Mouse (Mus musculus): ENCODE results near the gene Mindy3. TPM values are rescaled to one million over a fixed set of nuclear protein-coding genes. Genes with fewer than 3 reads are reported as not detected.

The Mindy3 gene
- total and polyA plus RNA-seq, 2 experiments from 2014 or later, result 44.1 to 50.1 TPM

GRCm38 (mm10) chr2:12316361-12316760 is 102.9 kb downstream of the Mindy3 start:
- H3K4me3 ChIP-seq (ENCODE audit: low read depth, low read length), result no peak overlapping the region
- H3K27me3 ChIP-seq (ENCODE audit: insufficient read depth, low read length), result no peaks in the 10 kb centered on the region
- no peak overlapping the region for H3K9ac ChIP-seq (replicated peaks; ENCODE audit: low read length, poor library complexity, severe bottlenecking)
- 32% methylated on average over 7 of the region's 7 CpGs for WGBS
- no peak for TF ChIP-seq CTCF (IDR thresholded peaks at IDR 0.05)
- H3K27ac ChIP-seq (ENCODE audit: low read depth, low read length), result no peak overlapping the region
- H3K4me2 ChIP-seq (ENCODE audit: low read depth, low read length, poor library complexity, severe bottlenecking), result no peak overlapping the region
- no peaks in the 10 kb centered on the region for H3K9me3 ChIP-seq (ENCODE audit: low read length)
- no peak for DNase-seq (ENCODE audit: low spot score)
- H3K36me3 ChIP-seq (ENCODE audit: insufficient read depth, low read length), result no peaks in the 10 kb centered on the region
- no peaks in the 10 kb centered on the region for H3K4me1 ChIP-seq (ENCODE audit: insufficient read depth, low read length)
- no peak for ATAC-seq (ENCODE audit: low FRiP score)

GRCm38 (mm10) chr2:12314028-12314427 is 105.2 kb downstream of the Mindy3 start:
- Histone ChIP-seq H3K4me2 (ENCODE audit: low read depth, low read length, poor library complexity, severe bottlenecking) (no peak overlapping the region), H3K4me1 (ENCODE audit: insufficient read depth, low read length) (no peaks in the 10 kb centered on the region), H3K27ac (ENCODE audit: low read depth, low read length) (no peak overlapping the region), H3K9me3 (ENCODE audit: low read length) (no peaks in the 10 kb centered on the region), H3K36me3 (ENCODE audit: insufficient read depth, low read length) (no peaks in the 10 kb centered on the region), H3K4me3 (ENCODE audit: low read depth, low read length) (no peak overlapping the region), H3K27me3 (ENCODE audit: insufficient read depth, low read length) (no peaks in the 10 kb centered on the region), H3K9ac (replicated peaks; ENCODE audit: low read length, poor library complexity, severe bottlenecking) (no peak overlapping the region)
- WGBS, result 77% methylated on average over 6 of the region's 6 CpGs
- TF ChIP-seq CTCF (IDR thresholded peaks at IDR 0.05), result no peak
- DNase-seq (ENCODE audit: low spot score), result no peak
- ATAC-seq (ENCODE audit: low FRiP score), result no peak

- Histone ChIP-seq H3K9me3 (ENCODE audit: low read length) (no peaks in the 10 kb centered on the region), H3K27me3 (ENCODE audit: insufficient read depth, low read length) (no peaks in the 10 kb centered on the region), H3K4me3 (ENCODE audit: low read depth, low read length) (no peak overlapping the region), H3K9ac (replicated peaks; ENCODE audit: low read length, poor library complexity, severe bottlenecking) (no peak overlapping the region), H3K27ac (ENCODE audit: low read depth, low read length) (no peak overlapping the region), H3K36me3 (ENCODE audit: insufficient read depth, low read length) (no peaks in the 10 kb centered on the region), H3K4me2 (ENCODE audit: low read depth, low read length, poor library complexity, severe bottlenecking) (no peak overlapping the region), H3K4me1 (ENCODE audit: insufficient read depth, low read length) (no peaks in the 10 kb centered on the region)
- DNase-seq (ENCODE audit: low spot score) (no peak), ATAC-seq (ENCODE audit: low FRiP score) (no peak)
- TF ChIP-seq CTCF (IDR thresholded peaks at IDR 0.05), result peak; percentile 16; the same call in 1 of the 2 replicates
Measured at GRCm38 (mm10) chr2:12308466-12308865, 110.8 kb downstream of the Mindy3 start.

- Histone ChIP-seq H3K36me3 (ENCODE audit: insufficient read depth, low read length) (no peaks in the 10 kb centered on the region), H3K4me2 (ENCODE audit: low read depth, low read length, poor library complexity, severe bottlenecking) (no peak overlapping the region), H3K4me3 (ENCODE audit: low read depth, low read length) (no peak overlapping the region), H3K4me1 (ENCODE audit: insufficient read depth, low read length) (no peaks in the 10 kb centered on the region), H3K9ac (replicated peaks; ENCODE audit: low read length, poor library complexity, severe bottlenecking) (no peak overlapping the region), H3K9me3 (ENCODE audit: low read length) (no peaks in the 10 kb centered on the region), H3K27me3 (ENCODE audit: insufficient read depth, low read length) (no peaks in the 10 kb centered on the region), H3K27ac (ENCODE audit: low read depth, low read length) (no peak overlapping the region)
- DNase-seq (ENCODE audit: low spot score) (no peak), ATAC-seq (ENCODE audit: low FRiP score) (no peak)
- no peak for TF ChIP-seq CTCF (IDR thresholded peaks at IDR 0.05)
Measured at GRCm38 (mm10) chr2:12307311-12307710, 112.0 kb downstream of the Mindy3 start.

- no peak for ATAC-seq (ENCODE audit: low FRiP score)
- peaks cover 5% of the 10 kb centered on the region; the same call in 1 of the 2 replicates for H3K4me1 ChIP-seq (ENCODE audit: insufficient read depth, low read length)
- H3K9ac ChIP-seq (replicated peaks; ENCODE audit: low read length, poor library complexity, severe bottlenecking), result no peak overlapping the region
- H3K4me2 ChIP-seq (ENCODE audit: low read depth, low read length, poor library complexity, severe bottlenecking), result no peak overlapping the region
- no peak overlapping the region for H3K27ac ChIP-seq (ENCODE audit: low read depth, low read length)
- no peaks in the 10 kb centered on the region for H3K9me3 ChIP-seq (ENCODE audit: low read length)
- 84% methylated on average over 9 of the region's 9 CpGs for WGBS
- no peak for TF ChIP-seq CTCF (IDR thresholded peaks at IDR 0.05)
- H3K27me3 ChIP-seq (ENCODE audit: insufficient read depth, low read length), result peaks cover 6% of the 10 kb centered on the region; the same call in 1 of the 2 replicates
- no peaks in the 10 kb centered on the region for H3K36me3 ChIP-seq (ENCODE audit: insufficient read depth, low read length)
- no peak for DNase-seq (ENCODE audit: low spot score)
- H3K4me3 ChIP-seq (ENCODE audit: low read depth, low read length), result no peak overlapping the region
Measured at GRCm38 (mm10) chr2:12305064-12305650, 114.1 kb downstream of the Mindy3 start.

GRCm38 (mm10) chr2:12301431-12302170 is 117.7 kb downstream of the Mindy3 start, which contains the start of gene Itga8:
Itga8 (minus strand) TSS chr2:12301922.
- under 1% methylated on average over 53 of the region's 56 CpGs for WGBS
- H3K9me3 ChIP-seq (ENCODE audit: low read length), result no peaks in the 10 kb centered on the region
- H3K4me3 ChIP-seq (ENCODE audit: low read depth, low read length), result peak within 1 kb of the TSS; percentile 73
- TF ChIP-seq CTCF (IDR thresholded peaks at IDR 0.05), result peak; percentile 94
- H3K36me3 ChIP-seq (ENCODE audit: insufficient read depth, low read length), result no peaks in the 10 kb centered on the region
- DNase-seq (ENCODE audit: low spot score), result peak; percentile 80
- peak; percentile 96 for ATAC-seq (ENCODE audit: low FRiP score)
- no peak within 1 kb of the TSS for H3K27ac ChIP-seq (ENCODE audit: low read depth, low read length)
- H3K27me3 ChIP-seq (ENCODE audit: insufficient read depth, low read length), result peaks cover 6% of the 10 kb centered on the region; the same call in 1 of the 2 replicates
- peak within 1 kb of the TSS; percentile 85 for H3K4me2 ChIP-seq (ENCODE audit: low read depth, low read length, poor library complexity, severe bottlenecking)
- peak within 1 kb of the TSS; percentile 48 for H3K9ac ChIP-seq (replicated peaks; ENCODE audit: low read length, poor library complexity, severe bottlenecking)
- peaks cover 5% of the 10 kb centered on the region; the same call in 1 of the 2 replicates for H3K4me1 ChIP-seq (ENCODE audit: insufficient read depth, low read length)
